Mouse (Mus musculus) stomach, embryonic 16.5 days (tissue): ENCODE measurements around the gene Rnf224. TPM values are rescaled to one million over a fixed set of nuclear protein-coding genes. Genes with fewer than 3 reads are reported as not detected.

Experiments used
- ATAC-seq: fragments of 200-750 bp; cut with Nextera tagmentation; 2 replicates; pipeline ENCODE4 v1.8.0; 2017; ENCODE audit warnings: moderate number of reproducible peaks, moderate TSS enrichment; ENCODE audit not compliant: insufficient read depth, low FRiP score
- H3K27ac ChIP-seq: fragments of 300-500 bp; sonication (generic); 2 replicates; pipeline ENCODE4 v1.5.1; 2014; ENCODE audit warnings: low read length
- H3K27me3 ChIP-seq: fragments of 300-500 bp; sonication (generic); 2 replicates; pipeline ENCODE4 v1.6.1; 2014; ENCODE audit warnings: low read length, control low read depth, mixed read lengths; ENCODE audit not compliant: control insufficient read depth, insufficient read depth
- H3K36me3 ChIP-seq: fragments of 300-500 bp; sonication (generic); 2 replicates; pipeline ENCODE4 v1.6.1; 2014; ENCODE audit warnings: low read length; ENCODE audit not compliant: control insufficient read depth, insufficient read depth
- H3K4me1 ChIP-seq: fragments of 300-500 bp; sonication (generic); 2 replicates; pipeline ENCODE4 v1.6.1; 2014; ENCODE audit warnings: low read length, control low read depth, mixed read lengths; ENCODE audit not compliant: control insufficient read depth, insufficient read depth
- H3K4me2 ChIP-seq: fragments of 300-500 bp; sonication (generic); 2 replicates; pipeline ENCODE4 v1.6.1; 2014; ENCODE audit warnings: low read depth, low read length, mixed read lengths
- H3K4me3 ChIP-seq: fragments of 300-500 bp; sonication (generic); replicated peaks from 2 replicates; pipeline ENCODE4 v1.5.1; 2014; ENCODE audit warnings: mild to moderate bottlenecking, low read length
- H3K9ac ChIP-seq: fragments of 300-500 bp; sonication (generic); 2 replicates; pipeline ENCODE4 v1.6.1; 2014; ENCODE audit warnings: low read length
- H3K9me3 ChIP-seq: fragments of 300-500 bp; sonication (generic); replicated peaks from 2 replicates; pipeline ENCODE4 v1.6.1; 2016; ENCODE audit warnings: low read length, control low read depth; ENCODE audit not compliant: control insufficient read depth
- WGBS: fragments of 180-500 bp; shearing (Covaris S2); extraction: QIAGEN DNeasy Blood & Tissue Kit; methylation state at CpG from one replicate; pipeline ENCODE4 v1.1.7; 2014; 5-methylcytosine and 5-hydroxymethylcytosine counted together
- polyA plus RNA-seq: library from polyadenylated mRNA; unstranded; fragments of >200 nt; fragmentation: Nextera tagmentation; extraction: Ambion mirVana; gene quantifications from 2 replicates; pipeline ENCODE4 v1.2.1, GENCODE M21; 2015

Gene Rnf224
- polyA plus RNA-seq, 1 experiment from 2014 or later, result 0.23 TPM

GRCm38 (mm10) chr2:25267241-25267640 is 30.7 kb upstream of the Rnf224 start:
- peaks cover 8% of the 10 kb centered on the region; the same call in 1 of the 2 replicates for H3K36me3 ChIP-seq
- no peak for ATAC-seq
- peak overlapping the region; percentile 85 for H3K4me2 ChIP-seq
- H3K4me1 ChIP-seq, result peaks cover 45% of the 10 kb centered on the region
- no peaks in the 10 kb centered on the region for H3K9me3 ChIP-seq
- peak overlapping the region; percentile 14 for H3K4me3 ChIP-seq
- H3K27ac ChIP-seq, result peak overlapping the region; percentile 90
- H3K9ac ChIP-seq, result peak overlapping the region; percentile 82
- H3K27me3 ChIP-seq, result peaks cover 7% of the 10 kb centered on the region; the same call in 1 of the 2 replicates

DNA sequence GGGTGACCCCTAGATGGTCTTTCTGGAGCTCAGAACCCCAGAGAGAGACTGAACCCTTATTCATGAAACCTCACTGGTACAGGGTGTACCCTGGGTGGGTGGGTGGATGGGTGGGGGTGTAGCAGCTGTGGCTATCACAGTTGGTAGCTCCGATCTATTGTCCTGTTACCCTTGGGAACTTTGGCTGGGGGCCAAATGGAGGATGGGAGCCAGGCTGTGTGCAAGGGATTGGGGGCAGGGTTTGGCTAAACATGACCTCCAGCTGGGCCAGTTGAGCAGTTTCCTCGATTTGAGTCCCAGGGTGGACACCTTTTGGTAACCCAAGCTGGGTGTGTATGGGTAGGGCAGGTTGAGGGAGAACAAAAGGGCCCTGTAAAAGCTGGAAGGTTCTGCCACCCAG is 30.1 kb upstream of the Rnf224 start:
- no peaks in the 10 kb centered on the region for H3K9me3 ChIP-seq
- H3K4me3 ChIP-seq, result peak overlapping the region; percentile 72
- H3K36me3 ChIP-seq, result peaks cover 8% of the 10 kb centered on the region; the same call in 1 of the 2 replicates
- H3K27ac ChIP-seq, result peak overlapping the region; percentile 90
- peaks cover 45% of the 10 kb centered on the region for H3K4me1 ChIP-seq
- peak; percentile 30 for ATAC-seq
- H3K9ac ChIP-seq, result peak overlapping the region; percentile 82
- peak overlapping the region; percentile 85 for H3K4me2 ChIP-seq
- WGBS, result 24% methylated on average over 2 of the region's 2 CpGs
- peaks cover 7% of the 10 kb centered on the region; the same call in 1 of the 2 replicates for H3K27me3 ChIP-seq

DNA sequence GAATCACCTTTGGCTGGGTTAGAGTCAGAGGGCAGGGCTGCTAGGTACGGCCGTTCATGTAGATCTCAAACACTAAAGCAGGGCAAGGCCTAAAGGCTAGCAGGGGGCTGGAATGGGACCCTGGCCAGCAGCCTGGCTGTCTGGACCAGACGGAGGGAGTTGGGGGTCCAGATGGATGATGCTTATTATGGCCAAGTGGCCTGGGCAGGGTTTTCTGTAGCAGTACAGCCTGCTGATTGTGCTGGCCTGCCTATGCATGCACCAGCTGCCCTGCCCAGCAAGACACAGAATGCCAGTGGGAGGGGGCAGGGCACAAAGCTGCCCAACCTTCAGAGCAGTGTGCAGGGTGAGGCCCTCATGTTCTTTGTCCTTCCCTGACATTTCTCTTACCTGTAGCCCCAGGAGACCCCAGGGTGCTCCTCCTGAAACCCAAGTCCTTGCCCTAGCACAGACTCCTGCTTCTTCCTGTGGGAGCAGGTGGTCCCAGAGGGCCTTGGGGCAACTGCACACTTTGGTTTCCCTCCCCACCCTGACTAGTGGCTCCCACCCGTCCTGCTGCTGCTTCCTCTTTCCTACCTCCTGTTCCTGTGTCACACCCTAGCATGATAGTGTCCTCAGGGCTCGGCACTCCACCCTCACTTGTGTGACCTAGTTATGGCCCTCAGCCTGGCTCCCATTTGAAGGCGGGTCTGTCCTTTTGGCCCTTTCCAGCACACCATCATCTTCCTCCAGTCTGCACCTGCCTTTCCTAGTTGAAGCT is 29.5 kb upstream of the Rnf224 start:
- Histone ChIP-seq H3K4me3 (peak overlapping the region; percentile 72), H3K27ac (peak overlapping the region; percentile 90), H3K27me3 (peaks cover 7% of the 10 kb centered on the region; the same call in 1 of the 2 replicates), H3K9me3 (no peaks in the 10 kb centered on the region), H3K36me3 (peaks cover 8% of the 10 kb centered on the region; the same call in 1 of the 2 replicates), H3K4me1 (peaks cover 39% of the 10 kb centered on the region), H3K9ac (peak overlapping the region; percentile 82), H3K4me2 (peak overlapping the region; percentile 85)
- WGBS, result 53% methylated on average over 6 of the region's 6 CpGs
- peak; percentile 16; the same call in 1 of the 2 replicates for ATAC-seq

GRCm38 (mm10) chr2:25264851-25265250 is 28.3 kb upstream of the Rnf224 start:
- WGBS, result 65% methylated on average over 3 of the region's 3 CpGs
- Histone ChIP-seq H3K9me3 (no peaks in the 10 kb centered on the region), H3K4me3 (peak overlapping the region; percentile 72), H3K9ac (peak overlapping the region; percentile 82), H3K4me1 (peaks cover 36% of the 10 kb centered on the region), H3K36me3 (peaks cover under 1% of the 10 kb centered on the region; the same call in 1 of the 2 replicates), H3K27me3 (peaks cover 7% of the 10 kb centered on the region; the same call in 1 of the 2 replicates), H3K27ac (peak overlapping the region; percentile 90; the same call in 1 of the 2 replicates), H3K4me2 (peak overlapping the region; percentile 85)
- ATAC-seq, result no peak

DNA sequence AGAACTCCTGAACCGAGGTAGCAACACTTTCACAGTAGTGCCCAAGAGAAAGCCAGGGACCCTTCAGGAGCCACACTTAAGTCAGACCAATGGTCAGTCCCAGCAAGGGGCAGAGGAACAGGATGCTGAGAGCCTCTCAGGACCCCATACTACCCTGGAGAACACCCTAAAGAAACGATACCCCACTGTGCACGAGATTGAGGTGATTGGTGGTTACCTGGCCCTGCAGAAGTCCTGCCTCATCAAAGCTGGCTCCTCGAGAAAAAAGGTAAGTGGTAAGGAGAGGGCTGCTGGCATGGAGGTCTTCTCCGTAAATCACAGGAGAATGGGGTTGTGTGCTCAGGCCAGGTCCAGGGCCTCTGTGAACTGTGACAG is 27.7 kb upstream of the Rnf224 start:
- ATAC-seq, result no peak
- no peaks in the 10 kb centered on the region for H3K9me3 ChIP-seq
- H3K36me3 ChIP-seq, result no peaks in the 10 kb centered on the region; the same call in 1 of the 2 replicates
- WGBS, result 77% methylated on average over 5 of the region's 5 CpGs
- H3K4me2 ChIP-seq, result peak overlapping the region; percentile 85
- peaks cover 36% of the 10 kb centered on the region for H3K4me1 ChIP-seq
- peak overlapping the region; percentile 72 for H3K4me3 ChIP-seq
- peak overlapping the region; percentile 82 for H3K9ac ChIP-seq
- peak overlapping the region; percentile 90; the same call in 1 of the 2 replicates for H3K27ac ChIP-seq
- peaks cover 7% of the 10 kb centered on the region; the same call in 1 of the 2 replicates for H3K27me3 ChIP-seq

GRCm38 (mm10) chr2:25263623-25264285 is 27.2 kb upstream of the Rnf224 start:
- H3K27ac ChIP-seq, result no peak overlapping the region; the same call in 1 of the 2 replicates

GRCm38 (mm10) chr2:25262795-25263622 is 26.4 kb upstream of the Rnf224 start:
- H3K4me3 ChIP-seq, result peak overlapping the region; percentile 72
- WGBS, result under 1% methylated on average over 82 of the region's 82 CpGs
- peak overlapping the region; percentile 85 for H3K4me2 ChIP-seq
- peaks cover 7% of the 10 kb centered on the region; the same call in 1 of the 2 replicates for H3K27me3 ChIP-seq
- H3K4me1 ChIP-seq, result peaks cover 36% of the 10 kb centered on the region
- peak overlapping the region; percentile 60 for H3K27ac ChIP-seq
- H3K9ac ChIP-seq, result peak overlapping the region; percentile 82
- ATAC-seq, result no peak
- H3K9me3 ChIP-seq, result no peaks in the 10 kb centered on the region
- H3K36me3 ChIP-seq, result no peaks in the 10 kb centered on the region

More at GRCm38 (mm10) chr2:25263623-25264285, 27.2 kb upstream of the Rnf224 start:
- Histone ChIP-seq H3K4me2 (peak overlapping the region; percentile 85), H3K36me3 (no peaks in the 10 kb centered on the region; the same call in 1 of the 2 replicates), H3K9ac (peak overlapping the region; percentile 82), H3K27me3 (peaks cover 7% of the 10 kb centered on the region; the same call in 1 of the 2 replicates), H3K4me3 (peak overlapping the region; percentile 72), H3K4me1 (peaks cover 36% of the 10 kb centered on the region), H3K9me3 (no peaks in the 10 kb centered on the region)
- 22% methylated on average over 12 of the region's 12 CpGs for WGBS
- no peak for ATAC-seq

GRCm38 (mm10) chr2:25262291-25262767 is 25.7 kb upstream of the Rnf224 start, which contains the start of gene Tprn:
TSS of gene Tprn (plus strand) at chr2:25262618.
- H3K9me3 ChIP-seq, result no peaks in the 10 kb centered on the region
- peak; percentile 96 for ATAC-seq
- WGBS, result under 1% methylated on average over 39 of the region's 39 CpGs
- peak within 1 kb of the TSS; percentile 85 for H3K4me2 ChIP-seq
- no peaks in the 10 kb centered on the region for H3K36me3 ChIP-seq
- H3K9ac ChIP-seq, result peak within 1 kb of the TSS; percentile 82
- H3K27ac ChIP-seq, result peak within 1 kb of the TSS; percentile 83
- peak within 1 kb of the TSS; percentile 72 for H3K4me3 ChIP-seq
- peaks cover 7% of the 10 kb centered on the region; the same call in 1 of the 2 replicates for H3K27me3 ChIP-seq
- peaks cover 29% of the 10 kb centered on the region for H3K4me1 ChIP-seq
